Mouse (Mus musculus): ENCODE data around the gene Car4.

DNA sequence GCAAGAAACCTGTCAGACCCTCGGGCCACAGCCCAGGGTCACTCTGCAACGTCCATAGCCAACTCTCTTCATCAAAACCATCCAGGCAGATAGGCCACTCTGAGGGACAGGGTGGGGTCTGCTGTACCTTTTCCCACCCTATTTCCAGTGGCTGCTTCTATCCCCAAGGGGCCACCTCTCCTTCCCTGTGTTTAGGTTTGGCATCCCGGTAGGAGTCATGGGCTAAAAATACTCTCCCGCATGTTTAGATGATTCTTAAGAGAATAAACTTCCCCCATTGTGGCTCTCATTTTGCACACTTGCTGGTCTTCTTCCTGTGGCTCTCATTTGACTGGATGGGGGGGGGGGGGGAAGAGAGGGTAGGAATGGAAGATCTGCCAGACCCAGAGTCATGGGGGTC is 10.7 kb downstream of the Car4 start:
- TF ChIP-seq GATA1 (IDR thresholded peaks at IDR 0.05; ENCODE audit: borderline replicate concordance, low read length) (no peak), FLI1 (IDR thresholded peaks at IDR 0.05; ENCODE audit: low read length) (no peak)
